Mouse (Mus musculus): ENCODE measurements around the gene Olfr455.

The Olfr455 gene

DNA sequence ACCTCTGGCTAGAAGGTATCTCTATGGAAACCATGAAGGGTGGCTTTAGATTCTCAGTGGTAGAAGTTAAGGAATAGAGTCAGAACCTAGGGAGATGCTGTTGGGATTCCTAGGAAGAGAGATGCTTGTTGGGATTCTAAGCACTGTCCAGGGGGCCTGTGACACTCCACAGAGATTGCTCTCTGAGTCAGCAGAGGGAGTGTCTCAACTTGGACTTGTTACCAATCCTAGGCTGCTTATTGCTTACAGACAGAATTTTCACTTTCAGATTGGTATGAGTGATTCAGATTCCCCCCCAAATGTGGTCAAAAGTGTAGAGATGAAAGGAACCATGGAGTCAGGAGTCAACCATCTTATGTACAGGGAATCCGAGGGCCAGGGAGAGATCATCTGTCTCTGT is 57.7 kb downstream of the Olfr455 start:
- no peak for DNase-seq (ENCODE audit: extremely low spot score, low read depth, low spot score)

DNA sequence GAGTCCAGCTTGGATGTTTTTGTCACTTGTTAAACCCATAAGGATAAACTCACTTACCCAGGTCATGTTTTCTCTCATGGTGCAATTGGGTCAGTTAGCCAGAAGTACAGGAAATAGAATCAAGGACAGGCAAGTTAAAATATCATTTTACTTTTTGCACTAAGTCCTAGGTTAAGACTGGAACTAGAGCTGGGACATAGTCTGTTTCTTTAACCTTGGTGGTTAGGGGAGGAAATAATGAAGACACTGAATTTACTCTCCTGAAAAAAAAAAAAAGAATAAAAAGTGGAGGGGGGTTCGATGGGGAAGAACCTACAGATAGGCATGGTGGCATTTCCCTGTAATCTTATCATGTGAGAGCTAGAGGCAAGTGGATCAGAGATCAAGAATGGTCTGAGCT is 60.3 kb downstream of the Olfr455 start, which contains the start of gene Olfr456:
Gene Olfr456, minus strand, starts transcription at position 101 of the 400 bp plus-strand sequence.
- DNase-seq (ENCODE audit: extremely low spot score, low read depth, low spot score): no peak
